8 mouse cellular contexts compared by ENCODE assay signal in the genomic region with DNA sequence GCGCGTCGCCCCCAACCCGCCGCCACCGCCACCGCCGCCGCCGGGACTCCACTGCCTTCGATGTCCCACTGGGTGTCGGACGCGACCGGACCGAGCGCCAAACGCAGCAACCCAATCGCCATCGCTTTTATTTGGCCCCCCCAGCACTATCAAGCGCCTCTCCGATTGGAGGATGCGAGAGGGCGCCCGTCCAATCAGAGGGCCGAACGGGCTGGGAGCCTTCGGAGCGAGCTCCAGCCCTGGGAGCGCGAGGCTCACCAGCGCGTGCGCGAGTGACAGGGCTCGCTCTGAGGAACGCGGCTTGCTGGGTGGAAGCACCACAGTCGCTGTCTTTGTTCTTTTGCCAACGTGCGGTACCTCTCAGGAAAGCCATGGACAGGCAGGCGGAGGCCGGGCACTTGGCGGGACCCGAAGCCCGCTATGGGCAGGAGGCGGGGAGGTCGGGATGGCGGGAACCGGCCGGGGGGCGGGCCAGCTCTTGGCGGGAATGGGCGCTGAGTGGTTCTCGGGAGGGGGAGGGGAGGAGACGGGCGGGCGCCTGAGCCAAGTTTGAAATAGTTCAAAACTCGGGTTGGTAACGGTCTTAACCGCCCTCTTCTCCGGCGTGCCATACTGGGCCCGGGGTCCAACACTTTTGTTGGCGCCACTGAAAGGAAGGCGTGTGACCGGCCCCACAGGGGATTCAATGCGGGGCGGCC. TPM values are rescaled to one million over a fixed set of nuclear protein-coding genes. Genes with fewer than 3 reads are reported as not detected.
DNase-seq lines count a peak whose midpoint lies in the region; ATAC-seq and TF ChIP-seq lines count a peak whose summit lies in the region.

A gene (minus strand): TSS at position 416 of the 698 bp plus-strand sequence.

- peak within 1 kb of the TSS; percentile 95 for H3K27ac ChIP-seq in gastrocnemius, adult 2 months

- TF ChIP-seq CTCF in gastrocnemius, adult 2 months (IDR thresholded peaks at IDR 0.05), result no peak

- no peaks in the 10 kb centered on the region for H3K36me3 ChIP-seq in megakaryocyte, embryonic 14.5 days (replicated peaks; ENCODE audit: low read length)

- H3K4me1 ChIP-seq in megakaryocyte, embryonic 14.5 days, result peaks cover 26% of the 10 kb centered on the region

- intact Hi-C loops in gastrocnemius, adult 2 months (cut with DNase I), result loop anchor here (2.0 kb wide), 1 partner anchor 140 kb away; no protein-coding TSS in a partner anchor

- H3K4me3 ChIP-seq in gastrocnemius, adult 2 months, result peak within 1 kb of the TSS; percentile 94
- peak within 1 kb of the TSS; percentile 96 for H3K4me3 ChIP-seq in megakaryocyte, embryonic 14.5 days (replicated peaks)

- no peaks in the 10 kb centered on the region for H3K9me3 ChIP-seq in megakaryocyte, embryonic 14.5 days

- no peaks in the 10 kb centered on the region for H3K27me3 ChIP-seq in megakaryocyte, embryonic 14.5 days (replicated peaks)

- DNase-seq in ZHBTc4 (ENCODE audit: low read depth, low spot score), result peak; percentile 98
- peak; percentile 99 for DNase-seq in gastrocnemius, adult 2 months
- peak; percentile 88 for DNase-seq in hindlimb bud, embryonic 11.5 days (ENCODE audit: extremely low spot score, low read depth, low spot score)
- DNase-seq in left cerebral cortex, adult 8-10 months (ENCODE audit: low spot score in 2 of 2), result peak; percentile 90 to 94
- peak; percentile 98 to 99 for DNase-seq in right cerebral cortex, postnatal 10 days (ENCODE audit: low spot score in 2 of 2)
- peak; percentile 96 for DNase-seq in urinary bladder, postnatal 25 days (ENCODE audit: low spot score)

- ATAC-seq in common myeloid progenitor, adult 5-6 weeks (replicated peaks; ENCODE audit: low read depth, poor library complexity, severe bottlenecking), result peak; percentile 94

RNA-seq across cellular contexts. Expression of the gene that starts here (rescaled TPM):
- 281 and 287 TPM in 2 replicates for total RNA-seq in common myeloid progenitor, adult 5-6 weeks (2017)
- 1 to 10 TPM; 6.6 to 7.4 TPM for total RNA-seq in gastrocnemius, adult 2 months (2021)
- total RNA-seq in left cerebral cortex, adult 8-10 months (2022), result 10 to 100 TPM; 13.4 to 16.8 (median 15.1) TPM
- polyA plus RNA-seq in megakaryocyte, embryonic 14.5 days (2012; ENCODE audit: insufficient read depth, low replicate concordance), result 9.4 TPM in 1 of 2 replicates, not detected in the other

Comparison
In these comparisons a context has a peak if more than half of its experiments do, and no peak if none do; other contexts are left out.
1. Peak in every context shown above with its lines: DNase-seq, ATAC-seq, H3K4me3 ChIP-seq and H3K27ac ChIP-seq.
2. RNA of the gene that starts here (total RNA-seq): 281 to 287 TPM in common myeloid progenitor, adult 5-6 weeks; 13.4 to 16.8 TPM in left cerebral cortex, adult 8-10 months and 6.6 to 7.4 TPM in gastrocnemius, adult 2 months; every median in the first group is over 10 times any median in the second.